Mouse (Mus musculus): ENCODE measurements around the gene Rpl32.

DNA sequence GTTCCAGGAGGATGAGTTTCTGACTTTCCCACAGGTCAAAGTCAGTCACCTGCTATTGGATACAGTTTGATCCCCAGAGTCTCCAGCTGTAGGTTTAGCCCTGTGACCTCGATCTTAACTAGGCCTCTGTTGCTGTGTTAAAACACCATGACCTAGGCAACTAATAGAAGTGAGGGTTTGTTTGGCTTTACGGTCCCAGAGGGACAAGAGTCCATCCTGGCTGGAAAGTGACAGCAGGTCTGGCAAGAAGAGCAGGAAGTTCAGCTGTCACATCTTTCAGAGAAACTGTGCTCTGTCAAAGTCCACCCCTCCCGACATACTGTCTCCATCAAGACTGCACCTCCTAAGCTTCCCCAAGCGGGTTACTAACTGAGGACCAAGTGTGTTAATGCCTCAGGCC, 37.7 kb downstream of the Rpl32 start:
- TF ChIP-seq TAL1 (IDR thresholded peaks at IDR 0.05; ENCODE audit: low read length): no peak
- TF ChIP-seq GATA1 (IDR thresholded peaks at IDR 0.05; ENCODE audit: low read length): no peak

Measured in erythroblast, embryonic 14.5 days (primary cell).